Mouse (Mus musculus) frontal cortex, adult 2 months (tissue): ENCODE results near the gene Sipa1l2. TPM values are rescaled to one million over a fixed set of nuclear protein-coding genes. Genes with fewer than 3 reads are reported as not detected.

Experiments
- DNase-seq, 2 experiments: peaks; one replicate each; pipeline ENCODE4 v3.0.0; 2022; ENCODE audit warnings: low spot score in 1 of 2; ENCODE audit errors: extremely low spot score in 1 of 2
- polyA plus RNA-seq: library from polyadenylated mRNA; depleted of rRNA; stranded (reverse); fragments of >200 nt; gene quantifications from 2 replicates; pipeline ENCODE4 v1.2.3, GENCODE M21; 2012

The Sipa1l2 gene
- polyA plus RNA-seq, 1 experiment, result 29.7 TPM

- DNase-seq, result no peak
Measured at GRCm38 (mm10) chr8:125516115-125516905, 53.3 kb downstream of the Sipa1l2 start.

- DNase-seq, result no peak
Measured at GRCm38 (mm10) chr8:125515665-125516064, 53.9 kb downstream of the Sipa1l2 start.

GRCm38 (mm10) chr8:125513935-125514334 is 55.7 kb downstream of the Sipa1l2 start:
- DNase-seq, result no peak

- DNase-seq, result no peak
Measured at GRCm38 (mm10) chr8:125513242-125513866, 56.3 kb downstream of the Sipa1l2 start.

- no peak for DNase-seq
Measured at GRCm38 (mm10) chr8:125512561-125512960, 57.0 kb downstream of the Sipa1l2 start.

- no peak for DNase-seq
Measured at GRCm38 (mm10) chr8:125510861-125511668, 58.5 kb downstream of the Sipa1l2 start.

- DNase-seq, result no peak
Measured at GRCm38 (mm10) chr8:125509776-125510175, 59.8 kb downstream of the Sipa1l2 start.

- no peak for DNase-seq
Measured at GRCm38 (mm10) chr8:125509175-125509574, 60.4 kb downstream of the Sipa1l2 start.

GRCm38 (mm10) chr8:125507291-125507690 is 62.3 kb downstream of the Sipa1l2 start:
- no peak for DNase-seq

- no peak for DNase-seq
Measured at GRCm38 (mm10) chr8:125504605-125505257, 64.9 kb downstream of the Sipa1l2 start.

- DNase-seq, result no peak
Measured at GRCm38 (mm10) chr8:125503808-125504207, 65.8 kb downstream of the Sipa1l2 start.

- DNase-seq, result peak; percentile 63 to 70
Measured at GRCm38 (mm10) chr8:125502828-125503227, 66.8 kb downstream of the Sipa1l2 start.

- DNase-seq, result no peak
Measured at GRCm38 (mm10) chr8:125500005-125500404, 69.6 kb downstream of the Sipa1l2 start.

- no peak for DNase-seq
Measured at GRCm38 (mm10) chr8:125498508-125498907, 71.1 kb downstream of the Sipa1l2 start.

GRCm38 (mm10) chr8:125495545-125495944 is 74.1 kb downstream of the Sipa1l2 start:
- no peak for DNase-seq

- DNase-seq, result peak in 1 of 2 experiments; percentile 58
Measured at GRCm38 (mm10) chr8:125493254-125493815, 76.3 kb downstream of the Sipa1l2 start.

GRCm38 (mm10) chr8:125492416-125492815 is 77.2 kb downstream of the Sipa1l2 start:
- DNase-seq, result no peak

- no peak for DNase-seq
Measured at GRCm38 (mm10) chr8:125488747-125489146, 80.9 kb downstream of the Sipa1l2 start.

- DNase-seq, result no peak
Measured at GRCm38 (mm10) chr8:125485715-125486114, 83.9 kb downstream of the Sipa1l2 start.

GRCm38 (mm10) chr8:125484530-125485196 is 84.9 kb downstream of the Sipa1l2 start:
- DNase-seq, result no peak
